Mouse (Mus musculus) cortical plate, adult 2 months (tissue): ENCODE data around the gene Zbed4. TPM values are rescaled to one million over a fixed set of nuclear protein-coding genes. Genes with fewer than 3 reads are reported as not detected.

Experiments
- H3K27ac ChIP-seq: fragments of 200-500 bp; 2 replicates; pipeline ENCODE4 v1.5.1; 2012; ENCODE audit warnings: low read length, control low read depth, inconsistent platforms; ENCODE audit not compliant: insufficient read depth
- H3K4me1 ChIP-seq: fragments of 200-500 bp; 2 replicates; pipeline ENCODE4 v1.6.1; 2011; ENCODE audit warnings: low read length; ENCODE audit not compliant: control insufficient read depth, insufficient read depth
- H3K4me3 ChIP-seq: fragments of 200-500 bp; 2 replicates; pipeline ENCODE4 v1.5.1; 2011; ENCODE audit warnings: mild to moderate bottlenecking, low read length, control low read depth; ENCODE audit not compliant: insufficient read depth
- CTCF ChIP-seq: fragments of 200-500 bp; IDR thresholded peaks from 2 replicates; pipeline ENCODE4 v1.5.1; 2011; ENCODE audit warnings: mild to moderate bottlenecking, control low read depth, low read length; ENCODE audit not compliant: insufficient read depth; ENCODE audit errors: extremely low read depth
- POLR2A ChIP-seq: fragments of 200-500 bp; IDR thresholded peaks from 2 replicates; pipeline ENCODE4 v1.6.1; 2011; ENCODE audit warnings: mild to moderate bottlenecking, low read length, control low read depth; ENCODE audit not compliant: insufficient read depth; ENCODE audit errors: extremely low read depth
- polyA plus RNA-seq: library from polyadenylated mRNA; depleted of rRNA; stranded (reverse); fragments of >200 nt; gene quantifications from 2 replicates; pipeline ENCODE4 v1.2.3, GENCODE M21; 2012

Gene Zbed4
- polyA plus RNA-seq, 1 experiment: 5.1 TPM

GRCm38 (mm10) chr15:88819906-88820303, 68.4 kb downstream of the Zbed4 start:
- peaks cover 5% of the 10 kb centered on the region; the same call in 1 of the 2 replicates for H3K4me1 ChIP-seq
- peak overlapping the region; percentile 81 for H3K4me3 ChIP-seq
- no peak overlapping the region for H3K27ac ChIP-seq
- TF ChIP-seq CTCF (no peak), POLR2A (no peak)

GRCm38 (mm10) chr15:88821403-88821802, 69.9 kb downstream of the Zbed4 start:
- no peak overlapping the region for H3K4me3 ChIP-seq
- no peak for TF ChIP-seq CTCF
- peaks cover 5% of the 10 kb centered on the region; the same call in 1 of the 2 replicates for H3K4me1 ChIP-seq
- H3K27ac ChIP-seq: no peak overlapping the region

DNA sequence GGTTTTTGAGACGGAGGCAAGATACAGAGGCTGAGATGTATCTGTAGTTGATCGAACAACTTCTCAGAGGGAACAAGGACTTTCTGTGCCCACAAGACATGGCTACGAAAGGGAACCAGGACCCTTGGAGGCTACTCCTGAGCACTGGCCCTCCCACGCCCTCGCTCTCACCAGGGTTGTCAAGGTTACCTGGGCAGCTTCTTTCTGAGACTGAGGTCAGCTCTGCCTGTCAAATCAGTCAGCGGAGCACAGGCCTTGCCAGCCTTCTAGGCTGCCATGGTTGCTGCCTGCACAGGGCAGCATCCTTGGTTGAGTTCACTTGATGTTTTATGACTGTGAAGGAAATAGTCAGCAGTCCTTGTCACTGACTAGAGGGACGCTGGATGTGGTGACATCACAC, 71.1 kb downstream of the Zbed4 start:
- TF ChIP-seq CTCF (no peak), POLR2A (no peak)
- Histone ChIP-seq H3K27ac (no peak overlapping the region), H3K4me1 (peaks cover 5% of the 10 kb centered on the region; the same call in 1 of the 2 replicates), H3K4me3 (no peak overlapping the region)

GRCm38 (mm10) chr15:88823376-88823775, 71.9 kb downstream of the Zbed4 start:
- no peak overlapping the region for H3K4me3 ChIP-seq
- no peak overlapping the region for H3K27ac ChIP-seq
- no peak for TF ChIP-seq POLR2A
- no peak for TF ChIP-seq CTCF
- H3K4me1 ChIP-seq: peaks cover 5% of the 10 kb centered on the region; the same call in 1 of the 2 replicates

DNA sequence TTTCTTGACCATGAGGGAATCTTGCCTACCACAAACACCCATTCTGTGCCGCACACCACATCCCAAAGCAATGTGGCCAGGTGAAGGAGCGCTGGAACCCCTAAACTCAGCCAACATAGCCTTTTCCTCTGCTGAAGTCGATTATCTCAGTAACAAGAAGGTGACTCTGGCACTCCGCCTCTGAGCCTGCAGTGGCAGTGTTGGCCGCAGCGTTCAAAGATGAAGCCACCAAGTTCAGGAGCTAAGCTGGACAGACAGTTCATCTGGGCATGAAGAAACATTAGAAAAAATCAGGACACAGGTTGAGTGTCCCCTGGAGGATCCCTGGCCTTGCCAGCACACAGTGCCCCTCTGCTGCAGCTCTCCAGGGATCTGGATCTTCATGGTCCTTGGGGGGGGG, 76.0 kb downstream of the Zbed4 start:
- TF ChIP-seq POLR2A (no peak), CTCF (no peak)
- Histone ChIP-seq H3K27ac (no peak overlapping the region), H3K4me3 (no peak overlapping the region), H3K4me1 (peaks cover 2% of the 10 kb centered on the region; the same call in 1 of the 2 replicates)

DNA sequence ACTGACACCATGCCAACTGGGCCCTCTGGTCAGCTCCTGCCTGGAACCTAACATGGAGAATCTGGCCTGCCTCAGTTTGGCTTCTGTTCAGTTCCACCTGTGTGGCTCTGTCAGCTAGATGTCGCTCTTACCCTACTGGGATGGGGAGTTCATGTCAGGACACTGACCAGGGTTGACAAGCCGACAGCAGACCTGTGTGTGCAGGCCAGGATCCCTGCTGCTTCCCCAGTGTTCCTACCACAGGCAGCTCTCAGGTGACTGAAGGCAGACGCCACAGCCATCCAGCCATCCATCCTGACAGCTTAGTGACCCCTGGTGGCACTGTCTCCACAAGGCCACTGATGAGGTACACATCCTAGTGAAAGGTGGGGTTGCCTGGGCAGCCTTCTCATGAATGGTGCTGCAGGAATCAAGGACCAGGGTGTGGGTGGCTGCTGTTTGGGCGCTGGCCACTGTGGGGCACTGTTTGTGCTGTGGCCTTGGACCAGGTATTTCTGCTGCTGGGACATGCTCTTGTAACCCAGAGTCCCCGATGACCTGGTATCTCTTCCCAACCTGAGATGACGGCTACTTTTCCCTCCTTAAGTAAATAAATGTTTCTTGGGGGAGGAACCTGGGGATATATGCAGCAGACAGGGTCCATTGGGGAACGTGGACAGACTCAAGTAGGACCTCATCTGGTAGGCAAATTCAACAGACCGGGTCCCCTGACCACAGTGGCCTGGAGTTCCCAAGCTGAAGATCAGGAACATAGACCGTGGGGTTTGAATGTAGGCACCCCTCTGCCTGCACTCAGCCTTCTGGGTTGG, 76.7 kb downstream of the Zbed4 start:
- peak; percentile 53 for TF ChIP-seq CTCF
- no peak for TF ChIP-seq POLR2A
- H3K4me1 ChIP-seq: peaks cover 2% of the 10 kb centered on the region; the same call in 1 of the 2 replicates
- H3K27ac ChIP-seq: no peak overlapping the region
- H3K4me3 ChIP-seq: no peak overlapping the region

GRCm38 (mm10) chr15:88828800-88829705, 77.6 kb downstream of the Zbed4 start:
- Histone ChIP-seq H3K4me1 (peaks cover 2% of the 10 kb centered on the region; the same call in 1 of the 2 replicates), H3K4me3 (no peak overlapping the region), H3K27ac (no peak overlapping the region)
- TF ChIP-seq CTCF (peak; percentile 97), POLR2A (no peak)

GRCm38 (mm10) chr15:88829791-88830440, 78.5 kb downstream of the Zbed4 start:
- Histone ChIP-seq H3K4me1 (peaks cover 2% of the 10 kb centered on the region; the same call in 1 of the 2 replicates), H3K4me3 (no peak overlapping the region), H3K27ac (no peak overlapping the region)
- TF ChIP-seq POLR2A (no peak), CTCF (0 out of 2 replicates have a peak, but pooled peaks have one; percentile 6)

DNA sequence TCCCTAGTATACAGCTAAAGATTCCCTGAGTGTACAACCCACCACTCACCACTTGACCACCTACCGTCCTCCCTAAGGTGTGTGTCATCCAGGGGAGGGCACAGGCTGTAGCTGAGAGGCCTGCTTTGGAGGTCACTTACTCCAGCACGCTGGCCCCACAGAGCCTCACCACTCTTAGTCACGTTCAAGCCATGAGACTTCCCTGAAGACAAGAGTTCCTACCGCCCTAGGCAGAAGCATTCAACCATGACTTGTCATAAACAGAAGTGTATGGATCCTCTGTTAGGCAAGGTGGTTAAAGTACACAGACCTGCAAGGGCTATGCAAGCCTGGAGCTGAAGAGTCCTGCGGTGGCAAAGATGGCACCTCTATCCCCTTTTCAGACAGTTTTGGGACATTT, 79.2 kb downstream of the Zbed4 start:
- Histone ChIP-seq H3K4me3 (no peak overlapping the region), H3K4me1 (peaks cover 2% of the 10 kb centered on the region; the same call in 1 of the 2 replicates), H3K27ac (no peak overlapping the region)
- TF ChIP-seq POLR2A (no peak), CTCF (no peak)
